Mouse (Mus musculus) thymus, postnatal 14 days (tissue): ENCODE measurements around the gene Tceal3.
"Not testable (repeated sequence)": the region's sequence is repeated elsewhere in the genome, so short reads cannot be mapped to it uniquely, and the experiment has no call there.

Experiments used
- DNase-seq: peaks from one replicate; pipeline ENCODE4 v3.0.0; 2021

Gene Tceal3

GRCm38 (mm10) chrX:136590199-136590896 lies at the start of gene Tceal3:
TSS of gene Tceal3 (plus strand) at chrX:136590842.
- DNase-seq, result no peak

- DNase-seq, result not testable (repeated sequence)
Observed at GRCm38 (mm10) chrX:136543956-136544355, 46.7 kb upstream of the Tceal3 start, which contains the start of gene Kir3dl2. TSS of gene Kir3dl2 (minus strand) at chrX:136544056.

GRCm38 (mm10) chrX:136569094-136569493 lies 21.5 kb upstream of the Tceal3 start:
- not testable (repeated sequence) for DNase-seq

GRCm38 (mm10) chrX:136584617-136585016 lies 6.0 kb upstream of the Tceal3 start:
- DNase-seq, result no peak

GRCm38 (mm10) chrX:136590897-136591257 lies 235 bp downstream of the Tceal3 start:
- no peak for DNase-seq

- peak; percentile 44 for DNase-seq
Observed at GRCm38 (mm10) chrX:136599416-136599815, 8.8 kb downstream of the Tceal3 start.

GRCm38 (mm10) chrX:136606951-136607350 lies 16.3 kb downstream of the Tceal3 start:
- no peak for DNase-seq

- no peak for DNase-seq
Observed at GRCm38 (mm10) chrX:136607395-136607794, 16.8 kb downstream of the Tceal3 start.

- no peak for DNase-seq
Observed at GRCm38 (mm10) chrX:136611346-136611745, 20.7 kb downstream of the Tceal3 start.

GRCm38 (mm10) chrX:136615889-136616288 lies 25.2 kb downstream of the Tceal3 start:
- peak; percentile 43 for DNase-seq

- DNase-seq, result peak; percentile 63
Observed at GRCm38 (mm10) chrX:136624905-136625569, 34.4 kb downstream of the Tceal3 start.

GRCm38 (mm10) chrX:136625959-136626358 lies 35.3 kb downstream of the Tceal3 start:
- DNase-seq, result no peak

GRCm38 (mm10) chrX:136635116-136635515 lies 44.5 kb downstream of the Tceal3 start:
- no peak for DNase-seq

GRCm38 (mm10) chrX:136639754-136640153 lies 49.1 kb downstream of the Tceal3 start:
- no peak for DNase-seq

GRCm38 (mm10) chrX:136645857-136646256 lies 55.2 kb downstream of the Tceal3 start:
- DNase-seq, result not testable (repeated sequence)

- DNase-seq, result no peak
Observed at GRCm38 (mm10) chrX:136666281-136666706, 75.7 kb downstream of the Tceal3 start.

GRCm38 (mm10) chrX:136666762-136667464 lies 76.3 kb downstream of the Tceal3 start:
- DNase-seq, result not testable (repeated sequence)

- no peak for DNase-seq
Observed at GRCm38 (mm10) chrX:136668794-136669193, 78.2 kb downstream of the Tceal3 start.

GRCm38 (mm10) chrX:136680989-136681388 lies 90.3 kb downstream of the Tceal3 start:
- DNase-seq, result no peak

- DNase-seq, result not testable (repeated sequence)
Observed at GRCm38 (mm10) chrX:136691606-136692293, 101.1 kb downstream of the Tceal3 start.

GRCm38 (mm10) chrX:136692294-136692675 lies 101.6 kb downstream of the Tceal3 start:
- DNase-seq, result no peak

- DNase-seq, result no peak
Observed at GRCm38 (mm10) chrX:136693196-136693595, 102.6 kb downstream of the Tceal3 start.
